Mouse (Mus musculus): ENCODE data around the gene Cenpb. TPM values are rescaled to one million over a fixed set of nuclear protein-coding genes. Genes with fewer than 3 reads are reported as not detected.
A peak's percentile ranks its signal among the peaks of the same experiment; 100 is the strongest.
"Not testable (repeated sequence)": the region's sequence is repeated elsewhere in the genome, so short reads cannot be mapped to it uniquely, and the experiment has no call there.

Cenpb gene
- 12.6 and 14.1 TPM in 2 replicates for polyA plus RNA-seq (2015; fragmentation: Nextera tagmentation; extraction: Ambion mirVana)

- 0 out of 2 replicates have a peak, but pooled peaks cover 4% of the 10 kb centered on the region for H3K36me3 ChIP-seq
- 5% methylated on average over 25 of the region's 57 CpGs for WGBS
- H3K27me3 ChIP-seq = no peaks in the 10 kb centered on the region
Measured at GRCm38 (mm10) chr2:131179990-131180587, at the start of gene Cenpb. Gene Cenpb (minus strand): TSS chr2:131180067.

GRCm38 (mm10) chr2:131227243-131227642, 47.4 kb upstream of the Cenpb start:
- no peak overlapping the region for H3K4me3 ChIP-seq
- no peak for ATAC-seq (ENCODE audit: borderline replicate concordance, extremely low read depth, low FRiP score, low TSS enrichment)
- whole genome bisulfite sequencing = 76% methylated on average over 3 of the region's 3 CpGs

More at GRCm38 (mm10) chr2:131179990-131180587, at the start of gene Cenpb:
- Histone ChIP-seq H3K27ac (peak within 1 kb of the TSS; percentile 93), H3K4me2 (peak within 1 kb of the TSS; percentile 91), H3K4me1 (peaks cover 40% of the 10 kb centered on the region), H3K9me3 (no peaks in the 10 kb centered on the region), H3K4me3 (peak within 1 kb of the TSS; percentile 77), H3K9ac (peak within 1 kb of the TSS; percentile 88)
- peak; percentile 87 for ATAC-seq (ENCODE audit: borderline replicate concordance, extremely low read depth, low FRiP score, low TSS enrichment)

GRCm38 (mm10) chr2:131226669-131227068, 46.8 kb upstream of the Cenpb start:
- WGBS = 46% methylated on average over 2 of the region's 2 CpGs
- ATAC-seq (ENCODE audit: borderline replicate concordance, extremely low read depth, low FRiP score, low TSS enrichment); H3K36me3 ChIP-seq; H3K9me3 ChIP-seq; H3K27me3 ChIP-seq; H3K4me2 ChIP-seq; H3K27ac ChIP-seq; H3K4me3 ChIP-seq; H3K9ac ChIP-seq; H3K4me1 ChIP-seq: not testable (repeated sequence)

More at GRCm38 (mm10) chr2:131227243-131227642, 47.4 kb upstream of the Cenpb start:
- Histone ChIP-seq H3K9ac (no peak overlapping the region), H3K36me3 (no peaks in the 10 kb centered on the region), H3K9me3 (no peaks in the 10 kb centered on the region), H3K27me3 (no peaks in the 10 kb centered on the region), H3K4me1 (no peaks in the 10 kb centered on the region), H3K4me2 (no peak overlapping the region), H3K27ac (no peak overlapping the region)

- 86% methylated on average over 6 of the region's 6 CpGs for WGBS
- Histone ChIP-seq H3K9me3 (no peaks in the 10 kb centered on the region), H3K4me3 (no peak overlapping the region), H3K27me3 (no peaks in the 10 kb centered on the region), H3K36me3 (no peaks in the 10 kb centered on the region), H3K9ac (no peak overlapping the region), H3K4me2 (no peak overlapping the region), H3K4me1 (no peaks in the 10 kb centered on the region), H3K27ac (no peak overlapping the region)
- ATAC-seq (ENCODE audit: borderline replicate concordance, extremely low read depth, low FRiP score, low TSS enrichment) = no peak
Measured at GRCm38 (mm10) chr2:131225178-131225577, 45.3 kb upstream of the Cenpb start.

GRCm38 (mm10) chr2:131223569-131223968, 43.7 kb upstream of the Cenpb start:
- H3K9me3 ChIP-seq = no peaks in the 10 kb centered on the region
- no peaks in the 10 kb centered on the region for H3K36me3 ChIP-seq
- no peak overlapping the region for H3K9ac ChIP-seq
- H3K27me3 ChIP-seq = no peaks in the 10 kb centered on the region
- no peak overlapping the region for H3K4me2 ChIP-seq
- no peaks in the 10 kb centered on the region for H3K4me1 ChIP-seq
- no peak overlapping the region for H3K27ac ChIP-seq
- H3K4me3 ChIP-seq = no peak overlapping the region
- no peak for ATAC-seq (ENCODE audit: borderline replicate concordance, extremely low read depth, low FRiP score, low TSS enrichment)
- 29% methylated on average over 1 of the region's 1 CpGs for WGBS

GRCm38 (mm10) chr2:131222562-131222961, 42.7 kb upstream of the Cenpb start:
- 33% methylated on average over 5 of the region's 5 CpGs for WGBS
- H3K4me2 ChIP-seq = no peak overlapping the region
- no peak overlapping the region for H3K9ac ChIP-seq
- no peak overlapping the region for H3K27ac ChIP-seq
- no peaks in the 10 kb centered on the region for H3K9me3 ChIP-seq
- ATAC-seq (ENCODE audit: borderline replicate concordance, extremely low read depth, low FRiP score, low TSS enrichment) = no peak
- H3K27me3 ChIP-seq = no peaks in the 10 kb centered on the region
- no peaks in the 10 kb centered on the region for H3K4me1 ChIP-seq
- H3K36me3 ChIP-seq = no peaks in the 10 kb centered on the region
- no peak overlapping the region for H3K4me3 ChIP-seq

- Histone ChIP-seq H3K27ac (no peak overlapping the region), H3K4me3 (no peak overlapping the region), H3K36me3 (no peaks in the 10 kb centered on the region), H3K4me2 (no peak overlapping the region), H3K27me3 (no peaks in the 10 kb centered on the region), H3K9me3 (no peaks in the 10 kb centered on the region), H3K4me1 (no peaks in the 10 kb centered on the region), H3K9ac (no peak overlapping the region)
- WGBS = 57% methylated on average over 3 of the region's 3 CpGs
- no peak for ATAC-seq (ENCODE audit: borderline replicate concordance, extremely low read depth, low FRiP score, low TSS enrichment)
Measured at GRCm38 (mm10) chr2:131221853-131222515, 42.1 kb upstream of the Cenpb start.

GRCm38 (mm10) chr2:131220030-131220429, 40.2 kb upstream of the Cenpb start:
- Histone ChIP-seq H3K27me3 (no peaks in the 10 kb centered on the region), H3K4me2 (no peak overlapping the region), H3K9me3 (no peaks in the 10 kb centered on the region), H3K27ac (no peak overlapping the region), H3K36me3 (no peaks in the 10 kb centered on the region), H3K9ac (no peak overlapping the region), H3K4me1 (no peaks in the 10 kb centered on the region), H3K4me3 (no peak overlapping the region)
- no peak for ATAC-seq (ENCODE audit: borderline replicate concordance, extremely low read depth, low FRiP score, low TSS enrichment)
- WGBS = 66% methylated on average over 4 of the region's 4 CpGs

GRCm38 (mm10) chr2:131215941-131216858, 36.3 kb upstream of the Cenpb start:
- Histone ChIP-seq H3K27me3 (no peaks in the 10 kb centered on the region), H3K9ac (no peak overlapping the region), H3K36me3 (no peaks in the 10 kb centered on the region), H3K4me3 (no peak overlapping the region), H3K4me1 (peaks cover 6% of the 10 kb centered on the region), H3K4me2 (no peak overlapping the region), H3K9me3 (no peaks in the 10 kb centered on the region), H3K27ac (no peak overlapping the region)
- no peak for ATAC-seq (ENCODE audit: borderline replicate concordance, extremely low read depth, low FRiP score, low TSS enrichment)
- 77% methylated on average over 7 of the region's 7 CpGs for WGBS

- Histone ChIP-seq H3K4me2 (no peak overlapping the region), H3K27me3 (no peaks in the 10 kb centered on the region), H3K4me3 (no peak overlapping the region), H3K27ac (no peak overlapping the region), H3K9ac (no peak overlapping the region), H3K4me1 (peaks cover 18% of the 10 kb centered on the region), H3K9me3 (no peaks in the 10 kb centered on the region), H3K36me3 (no peaks in the 10 kb centered on the region)
- WGBS = 77% methylated on average over 7 of the region's 7 CpGs
- no peak for ATAC-seq (ENCODE audit: borderline replicate concordance, extremely low read depth, low FRiP score, low TSS enrichment)
Measured at GRCm38 (mm10) chr2:131213773-131214172, 33.9 kb upstream of the Cenpb start.

- H3K27ac ChIP-seq = peak overlapping the region; percentile 91; the same call in 1 of the 2 replicates
- WGBS = 56% methylated on average over 9 of the region's 9 CpGs
- no peaks in the 10 kb centered on the region for H3K27me3 ChIP-seq
- H3K9me3 ChIP-seq = no peaks in the 10 kb centered on the region
- H3K4me1 ChIP-seq = peaks cover 18% of the 10 kb centered on the region
- H3K9ac ChIP-seq = peak overlapping the region; percentile 64
- peak overlapping the region; percentile 63 for H3K4me3 ChIP-seq
- peak overlapping the region; percentile 65 for H3K4me2 ChIP-seq
- no peak for ATAC-seq (ENCODE audit: borderline replicate concordance, extremely low read depth, low FRiP score, low TSS enrichment)
- H3K36me3 ChIP-seq = no peaks in the 10 kb centered on the region
Measured at GRCm38 (mm10) chr2:131211026-131211615, 31.3 kb upstream of the Cenpb start.

Measured in lung, embryonic 15.5 days (tissue).